Mouse (Mus musculus) gastrocnemius, postnatal 25 days (tissue): ENCODE data around the gene Ffar1. TPM values are rescaled to one million over a fixed set of nuclear protein-coding genes. Genes with fewer than 3 reads are reported as not detected.

Experiments used
- total RNA-seq, 2 experiments: library from RNA; stranded (reverse); gene quantifications; 1 replicate in 1 of 2; 2 replicates in 1 of 2; pipeline ENCODE4 v1.2.3; 2021

Ffar1 gene
- total RNA-seq, 2 experiments from 2014 or later, result not detected

Other genes starting within 250 kb of the Ffar1 start
- not detected for gene Upk1a, start 248.7 kb downstream of the Ffar1 start, total RNA-seq
- 1,000 to 10,000 TPM; 1,459 to 1,684 TPM for gene Cox6b1, start 235.4 kb downstream of the Ffar1 start, total RNA-seq
- gene Etv2, start 225.7 kb downstream of the Ffar1 start, total RNA-seq, result not detected
- gene Rbm42, start 211.2 kb downstream of the Ffar1 start, total RNA-seq, result 10 to 100 TPM; 37.2 to 40.1 TPM
- 1 to 10 TPM; 3.5 to 5.1 TPM for gene Haus5, start 196.6 kb downstream of the Ffar1 start, total RNA-seq
- gene Pmis2, start 190.0 kb downstream of the Ffar1 start, total RNA-seq, result 1 to 10 TPM; 2.3 to 3.4 TPM
- not detected for gene 2200002J24Rik, start 162.6 kb downstream of the Ffar1 start, total RNA-seq
- gene Atp4a, start 149.4 kb downstream of the Ffar1 start, total RNA-seq, result under 1 TPM; 0.33 to 0.75 TPM
- gene Tmem147, start 132.0 kb downstream of the Ffar1 start, total RNA-seq, result 100 to 1,000 TPM; 283 to 405 TPM
- gene Gapdhs, start 117.9 kb downstream of the Ffar1 start, total RNA-seq, result not detected
- 1 to 10 TPM; 2.3 to 5.6 TPM for gene Sbsn, start 110.1 kb downstream of the Ffar1 start, total RNA-seq
- under 1 TPM; 0.43 to 0.51 TPM for gene Dmkn, start 97.8 kb downstream of the Ffar1 start, total RNA-seq
- 1 to 10 TPM in 1 of 2 experiments, under 1 TPM in 1; 0.97 to 2.8 TPM for gene Krtdap, start 73.7 kb downstream of the Ffar1 start, total RNA-seq
- 1 to 10 TPM in 1 of 2 experiments, not detected in 1; 2.4 TPM for gene Ffar2, start 37.8 kb downstream of the Ffar1 start, total RNA-seq
- gene Ffar3, start 5.4 kb downstream of the Ffar1 start, total RNA-seq, result not detected
- gene Cd22, start 18.8 kb upstream of the Ffar1 start, total RNA-seq, result under 1 TPM; 0.13 to 0.23 TPM
- gene Mag, start 53.3 kb upstream of the Ffar1 start, total RNA-seq, result 1 to 10 TPM; 1.1 to 1.8 TPM
- gene Hamp2, start 63.1 kb upstream of the Ffar1 start, total RNA-seq, result not detected
- not detected for gene Hamp, start 82.5 kb upstream of the Ffar1 start, total RNA-seq
- 10 to 100 TPM; 69.6 to 85.0 TPM for gene Usf2, start 95.2 kb upstream of the Ffar1 start, total RNA-seq
- gene Lsr, start 111.9 kb upstream of the Ffar1 start, total RNA-seq, result 1 to 10 TPM in 1 of 2 experiments, under 1 TPM in 1; 0.69 to 1.1 TPM
- gene Fam187b, start 112.2 kb upstream of the Ffar1 start, total RNA-seq, result not detected
- 10 to 100 TPM in 1 of 2 experiments, 1 to 10 TPM in 1; 9.5 to 13.6 TPM for gene Fxyd5, start 180.9 kb upstream of the Ffar1 start, total RNA-seq
- gene Fxyd7, start 189.9 kb upstream of the Ffar1 start, total RNA-seq, result 1 to 10 TPM; 1.9 to 2.1 TPM
- 1,000 to 10,000 TPM; 1,050 to 1,262 TPM for gene Fxyd1, start 195.6 kb upstream of the Ffar1 start, total RNA-seq
- 1 to 10 TPM; 4.1 to 5.4 TPM for gene Lgi4, start 197.8 kb upstream of the Ffar1 start, total RNA-seq
- gene Fxyd3, start 215.1 kb upstream of the Ffar1 start, total RNA-seq, result 1 to 10 TPM; 1.7 to 3.2 TPM